Mouse (Mus musculus) forebrain, embryonic 10.5 days (tissue): ENCODE data around the gene Casq2. TPM values are rescaled to one million over a fixed set of nuclear protein-coding genes. Genes with fewer than 3 reads are reported as not detected.
A peak's percentile ranks its signal among the peaks of the same experiment; 100 is the strongest.

ENCODE experiments used
- DNase-seq: peaks from one replicate; pipeline ENCODE4 v3.0.0-alpha.2; 2017; ENCODE audit warnings: low spot score; ENCODE audit errors: extremely low spot score
- H3K27ac ChIP-seq: fragments of 300-500 bp; sonication (generic); 2 replicates; pipeline ENCODE4 v1.5.1; 2016; ENCODE audit warnings: mild to moderate bottlenecking
- H3K27me3 ChIP-seq: fragments of 300-500 bp; sonication (generic); 2 replicates; pipeline ENCODE4 v1.6.1; 2016; ENCODE audit warnings: mild to moderate bottlenecking; ENCODE audit not compliant: poor library complexity, severe bottlenecking
- H3K36me3 ChIP-seq: fragments of 300-500 bp; sonication (generic); replicated peaks from 2 replicates; pipeline ENCODE4 v1.6.1; 2016; ENCODE audit warnings: mild to moderate bottlenecking, moderate library complexity
- H3K4me1 ChIP-seq: fragments of 300-500 bp; sonication (generic); 2 replicates; pipeline ENCODE4 v1.6.1; 2016
- H3K4me3 ChIP-seq: fragments of 300-500 bp; sonication (generic); 2 replicates; pipeline ENCODE4 v1.5.1; 2016; ENCODE audit warnings: mild to moderate bottlenecking, moderate library complexity
- H3K9me3 ChIP-seq: fragments of 300-500 bp; sonication (generic); 2 replicates; pipeline ENCODE4 v1.6.1; 2016; ENCODE audit warnings: mild to moderate bottlenecking, moderate library complexity
- WGBS: fragments of 180-500 bp; shearing (Covaris S2); methylation state at CpG from one replicate; pipeline ENCODE4 v1.1.7; 2016; 5-methylcytosine and 5-hydroxymethylcytosine counted together
- polyA plus RNA-seq: library from polyadenylated mRNA; unstranded; fragments of >200 nt; fragmentation: Nextera tagmentation; extraction: Ambion mirVana; gene quantifications from 2 replicates; pipeline ENCODE4 v1.2.1, GENCODE M21; 2016

Casq2 gene
- polyA plus RNA-seq, 1 experiment from 2014 or later = not detected

DNA sequence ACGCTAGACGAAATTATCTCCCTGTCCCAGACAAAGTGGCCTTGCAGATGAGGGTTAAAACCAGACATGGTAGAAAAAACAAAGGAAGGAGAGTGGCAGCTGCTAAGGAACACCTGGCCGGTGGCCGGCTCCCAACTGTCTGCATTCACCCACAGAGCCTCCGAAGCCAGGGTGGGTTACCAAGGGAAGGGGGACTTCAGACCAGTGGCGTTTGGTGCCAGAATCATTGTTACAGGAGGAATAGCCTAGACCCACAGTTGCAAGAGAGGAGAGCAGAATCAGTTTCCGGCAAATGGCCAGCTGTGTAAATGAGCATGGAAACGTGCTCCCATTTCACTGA lies 23.6 kb upstream of the Casq2 start:
- 54% methylated on average over 8 of the region's 8 CpGs for WGBS
- peak overlapping the region; percentile 48 for H3K27ac ChIP-seq
- H3K36me3 ChIP-seq = no peaks in the 10 kb centered on the region
- H3K4me3 ChIP-seq = no peak overlapping the region
- no peaks in the 10 kb centered on the region for H3K9me3 ChIP-seq
- no peak for DNase-seq
- H3K27me3 ChIP-seq = peaks cover 12% of the 10 kb centered on the region; the same call in 1 of the 2 replicates
- peaks cover 13% of the 10 kb centered on the region for H3K4me1 ChIP-seq

DNA sequence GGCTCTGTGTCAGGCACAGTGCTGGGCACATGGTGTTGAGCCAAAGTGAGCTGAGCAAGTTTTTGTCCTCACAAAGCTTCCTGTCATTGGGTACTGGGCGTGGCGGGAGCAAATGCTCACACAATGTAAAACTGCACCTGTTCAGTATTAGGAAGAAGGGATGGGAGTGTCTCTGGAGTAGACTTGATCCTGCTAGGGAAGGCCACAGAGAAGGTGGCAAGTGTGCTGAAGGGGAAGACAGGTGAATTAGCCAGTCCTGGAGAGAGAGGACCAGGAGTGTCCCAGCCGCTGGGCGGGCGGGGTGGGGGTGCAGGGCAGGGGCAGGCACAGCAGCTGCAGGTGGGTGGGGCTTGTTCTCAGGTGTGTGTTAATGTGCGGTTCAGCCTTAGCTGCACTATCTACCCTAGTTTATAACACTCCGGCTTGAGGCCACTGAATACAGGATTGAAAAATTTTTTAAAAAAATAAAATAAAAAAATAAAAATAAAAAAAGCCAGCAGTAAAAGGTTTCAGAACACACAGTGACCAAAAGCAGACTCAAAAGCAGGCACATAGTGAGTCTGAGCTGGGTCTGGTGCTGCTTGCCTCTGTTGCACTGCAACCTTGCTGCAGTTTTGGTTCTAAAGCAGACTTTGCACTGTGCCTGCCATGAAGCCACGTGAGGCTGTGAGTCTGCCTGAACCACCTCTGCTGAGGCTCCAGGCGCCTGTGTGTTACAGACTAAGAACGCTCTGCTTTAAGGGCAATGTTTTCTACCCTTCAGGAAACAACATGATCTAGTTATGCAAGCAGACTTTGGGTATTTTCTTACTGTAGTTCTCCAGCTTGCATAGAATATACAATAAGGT lies 22.7 kb upstream of the Casq2 start:
- H3K27ac ChIP-seq = peak overlapping the region; percentile 48
- H3K27me3 ChIP-seq = peaks cover 6% of the 10 kb centered on the region; the same call in 1 of the 2 replicates

DNA sequence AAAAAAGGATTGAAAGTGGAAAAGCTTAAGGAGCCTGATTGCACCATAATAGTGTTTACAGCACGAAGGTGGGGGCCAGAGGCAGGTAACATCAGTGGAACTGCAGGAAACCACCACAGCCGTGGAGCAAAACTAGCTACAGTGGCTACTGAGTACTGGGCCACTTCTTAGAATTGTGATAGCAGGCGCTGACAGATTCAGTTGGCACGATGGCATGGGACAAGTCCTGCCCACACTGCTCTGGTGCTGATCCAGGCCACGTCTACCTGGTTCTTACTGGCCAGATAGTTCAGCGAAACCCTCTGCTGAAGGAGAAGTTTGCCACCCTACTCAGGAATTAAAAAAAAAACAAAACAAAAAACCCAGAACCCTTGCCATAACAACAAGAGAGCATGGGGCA lies 21.6 kb upstream of the Casq2 start:
- peaks cover 12% of the 10 kb centered on the region for H3K4me1 ChIP-seq
- no peak overlapping the region for H3K27ac ChIP-seq
- DNase-seq = no peak
- H3K36me3 ChIP-seq = no peaks in the 10 kb centered on the region
- H3K27me3 ChIP-seq = 0 out of 2 replicates have a peak, but pooled peaks cover 6% of the 10 kb centered on the region
- WGBS = 83% methylated on average over 6 of the region's 6 CpGs
- no peak overlapping the region for H3K4me3 ChIP-seq
- no peaks in the 10 kb centered on the region for H3K9me3 ChIP-seq

More for the DNA sequence above, 22.7 kb upstream of the Casq2 start:
- Histone ChIP-seq H3K36me3 (no peaks in the 10 kb centered on the region), H3K9me3 (no peaks in the 10 kb centered on the region), H3K4me1 (peaks cover 12% of the 10 kb centered on the region), H3K4me3 (no peak overlapping the region)
- DNase-seq = no peak
- WGBS = 76% methylated on average over 10 of the region's 10 CpGs

DNA sequence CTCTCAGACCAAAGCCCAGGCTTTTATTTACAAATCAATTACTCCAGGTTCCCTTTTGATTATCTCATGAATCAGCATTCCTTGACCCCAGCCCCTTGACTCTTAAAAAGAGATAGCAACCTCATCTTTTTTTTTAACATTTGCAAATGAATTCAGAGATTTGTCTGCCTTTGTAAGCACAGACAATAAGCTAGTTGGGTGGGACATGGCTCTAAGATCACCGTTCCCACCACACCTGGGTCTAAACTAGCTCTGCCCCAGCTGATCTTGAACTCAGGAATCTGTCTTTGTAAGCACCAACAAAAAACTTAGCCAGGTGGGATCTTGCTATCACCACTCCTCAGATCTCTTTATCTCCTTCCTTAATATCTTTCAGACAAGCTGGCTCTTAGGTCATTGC lies 18.9 kb upstream of the Casq2 start:
- Histone ChIP-seq H3K4me1 (peaks cover 9% of the 10 kb centered on the region), H3K27ac (no peak overlapping the region), H3K27me3 (0 out of 2 replicates have a peak, but pooled peaks cover 6% of the 10 kb centered on the region), H3K4me3 (no peak overlapping the region), H3K9me3 (no peaks in the 10 kb centered on the region), H3K36me3 (no peaks in the 10 kb centered on the region)
- no peak for DNase-seq
- 56% methylated on average over 1 of the region's 1 CpGs for WGBS

DNA sequence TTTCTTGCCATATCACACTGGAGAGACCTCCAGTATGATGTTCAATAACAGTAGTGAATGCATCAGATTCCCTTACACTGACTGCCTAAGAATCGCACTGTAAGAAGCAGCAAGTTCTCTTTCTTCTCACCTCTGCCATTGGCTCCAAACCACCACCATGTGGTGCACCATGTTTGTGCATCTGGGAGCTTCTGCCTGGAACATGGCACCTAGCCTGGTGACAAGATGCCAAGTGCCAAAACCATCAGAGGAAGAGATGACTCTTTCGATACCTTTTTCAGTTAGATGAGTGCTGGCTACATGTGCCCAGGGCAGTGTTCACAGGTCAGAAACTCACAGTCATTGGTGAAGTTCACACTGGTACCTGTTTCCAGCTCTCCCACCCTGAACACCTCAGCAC lies 18.4 kb upstream of the Casq2 start:
- Histone ChIP-seq H3K36me3 (no peaks in the 10 kb centered on the region), H3K4me1 (peaks cover 5% of the 10 kb centered on the region; the same call in 1 of the 2 replicates), H3K4me3 (no peak overlapping the region), H3K9me3 (no peaks in the 10 kb centered on the region), H3K27ac (no peak overlapping the region), H3K27me3 (0 out of 2 replicates have a peak, but pooled peaks cover 6% of the 10 kb centered on the region)
- 93% methylated on average over 2 of the region's 2 CpGs for WGBS
- no peak for DNase-seq

DNA sequence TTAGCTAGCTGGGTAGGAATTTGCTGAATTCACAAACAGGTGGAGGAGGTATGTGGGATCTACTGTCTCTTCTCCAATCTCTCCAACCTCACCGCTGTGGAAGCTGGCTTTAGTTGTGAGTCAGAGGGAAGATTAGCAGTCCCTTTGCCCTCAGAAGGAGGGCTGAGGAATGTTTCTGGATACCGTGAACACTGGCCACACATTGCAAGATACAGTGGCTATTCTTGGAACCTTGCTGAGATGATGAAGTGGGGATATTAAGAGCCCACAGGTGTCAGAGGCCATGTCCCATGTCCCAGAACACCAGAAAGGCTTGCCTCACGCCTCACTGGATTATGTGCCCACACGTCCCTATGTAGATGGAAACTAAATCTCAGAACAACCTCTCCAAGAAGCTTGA lies 17.0 kb upstream of the Casq2 start:
- Histone ChIP-seq H3K9me3 (no peaks in the 10 kb centered on the region), H3K27ac (no peak overlapping the region), H3K4me1 (no peaks in the 10 kb centered on the region), H3K36me3 (no peaks in the 10 kb centered on the region), H3K4me3 (no peak overlapping the region), H3K27me3 (no peaks in the 10 kb centered on the region)
- WGBS = 88% methylated on average over 4 of the region's 4 CpGs
- DNase-seq = no peak

DNA sequence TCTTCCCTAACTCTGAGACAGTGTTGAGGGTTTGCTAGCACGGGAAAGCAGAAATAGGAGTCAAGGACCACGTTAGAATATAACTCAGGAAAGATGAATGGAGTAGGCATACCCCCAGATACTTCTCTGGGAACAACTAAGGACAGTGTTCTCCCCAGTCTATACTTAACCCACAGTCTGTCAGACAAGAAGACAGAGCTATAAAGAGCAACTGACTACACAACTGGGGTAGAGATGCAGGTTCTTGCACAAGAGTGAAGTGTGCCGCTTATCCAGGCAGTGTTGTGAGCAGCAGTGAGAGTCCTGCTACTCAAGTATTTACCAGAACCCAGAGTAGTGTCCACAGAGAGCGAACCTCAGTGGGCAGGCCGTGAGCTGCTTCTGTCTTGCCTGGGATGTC lies 16.5 kb upstream of the Casq2 start:
- Histone ChIP-seq H3K27ac (no peak overlapping the region), H3K27me3 (no peaks in the 10 kb centered on the region), H3K4me1 (no peaks in the 10 kb centered on the region), H3K4me3 (no peak overlapping the region), H3K9me3 (no peaks in the 10 kb centered on the region), H3K36me3 (no peaks in the 10 kb centered on the region)
- DNase-seq = no peak
- 93% methylated on average over 5 of the region's 5 CpGs for WGBS

DNA sequence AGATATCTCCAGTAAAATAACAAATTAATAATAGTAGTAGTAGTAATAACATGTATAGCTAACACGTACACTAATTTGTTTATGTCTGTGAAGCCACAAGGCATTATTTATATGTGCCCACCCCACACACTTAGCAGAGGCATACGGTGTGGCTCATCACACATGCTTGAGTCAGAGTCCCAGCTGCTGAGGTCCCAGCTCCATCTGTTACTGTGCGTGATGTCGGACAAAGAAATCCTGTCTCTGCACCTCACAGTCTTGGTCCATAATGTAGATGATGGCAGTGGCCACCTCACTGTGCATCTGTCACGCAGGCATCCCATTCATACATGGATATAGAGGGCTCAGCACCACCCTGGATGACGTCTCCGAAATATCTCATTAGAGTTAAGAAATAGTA lies 15.9 kb upstream of the Casq2 start:
- Histone ChIP-seq H3K4me1 (no peaks in the 10 kb centered on the region), H3K36me3 (no peaks in the 10 kb centered on the region), H3K27me3 (no peaks in the 10 kb centered on the region), H3K9me3 (no peaks in the 10 kb centered on the region), H3K4me3 (no peak overlapping the region), H3K27ac (no peak overlapping the region)
- DNase-seq = no peak
- 93% methylated on average over 7 of the region's 7 CpGs for WGBS

DNA sequence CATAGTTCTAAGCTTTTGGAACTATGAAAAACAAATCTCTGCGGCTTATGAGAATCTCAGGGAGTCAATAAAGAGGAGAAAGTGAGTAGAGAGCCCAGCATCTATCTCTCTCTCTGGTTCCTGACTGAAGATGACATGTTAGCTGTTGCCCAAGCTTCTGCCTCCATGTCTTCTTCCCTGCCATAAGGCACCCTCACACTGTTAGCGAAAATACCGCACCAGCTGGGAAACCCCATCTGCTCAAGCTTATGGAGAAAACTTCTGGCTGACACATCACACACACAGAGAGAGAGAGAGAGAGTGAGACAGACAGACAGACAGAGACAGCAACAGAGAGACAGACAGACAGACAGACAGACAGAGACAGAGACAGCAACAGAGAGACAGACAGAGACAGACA lies 15.2 kb upstream of the Casq2 start:
- Histone ChIP-seq H3K4me3 (no peak overlapping the region), H3K4me1 (no peaks in the 10 kb centered on the region), H3K27me3 (no peaks in the 10 kb centered on the region), H3K9me3 (no peaks in the 10 kb centered on the region), H3K36me3 (no peaks in the 10 kb centered on the region), H3K27ac (no peak overlapping the region)
- WGBS = 95% methylated on average over 3 of the region's 3 CpGs
- no peak for DNase-seq

DNA sequence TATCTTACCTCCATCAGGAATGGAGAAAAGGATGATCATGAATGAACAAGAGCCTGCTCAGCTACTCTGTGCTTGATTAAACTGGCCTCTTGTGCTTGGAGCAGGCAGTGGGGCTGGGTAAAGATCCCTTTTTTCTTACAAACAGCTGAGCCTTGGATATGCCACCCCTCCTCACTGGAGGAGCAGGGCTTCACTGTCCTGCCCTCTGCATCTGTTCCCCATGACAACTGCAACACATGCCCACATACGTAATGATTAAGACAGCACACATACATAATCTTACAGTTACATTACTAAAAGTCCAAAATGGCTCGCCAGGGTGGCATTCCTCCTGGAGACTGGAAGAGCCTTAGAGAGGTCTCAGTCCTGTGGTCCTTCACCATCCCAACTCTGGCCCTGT lies 6.8 kb upstream of the Casq2 start:
- DNase-seq = no peak
- Histone ChIP-seq H3K36me3 (no peaks in the 10 kb centered on the region), H3K9me3 (no peaks in the 10 kb centered on the region), H3K27ac (no peak overlapping the region), H3K4me3 (no peak overlapping the region), H3K4me1 (peaks cover 17% of the 10 kb centered on the region), H3K27me3 (peaks cover 25% of the 10 kb centered on the region)
- WGBS = 93% methylated on average over 2 of the region's 2 CpGs

DNA sequence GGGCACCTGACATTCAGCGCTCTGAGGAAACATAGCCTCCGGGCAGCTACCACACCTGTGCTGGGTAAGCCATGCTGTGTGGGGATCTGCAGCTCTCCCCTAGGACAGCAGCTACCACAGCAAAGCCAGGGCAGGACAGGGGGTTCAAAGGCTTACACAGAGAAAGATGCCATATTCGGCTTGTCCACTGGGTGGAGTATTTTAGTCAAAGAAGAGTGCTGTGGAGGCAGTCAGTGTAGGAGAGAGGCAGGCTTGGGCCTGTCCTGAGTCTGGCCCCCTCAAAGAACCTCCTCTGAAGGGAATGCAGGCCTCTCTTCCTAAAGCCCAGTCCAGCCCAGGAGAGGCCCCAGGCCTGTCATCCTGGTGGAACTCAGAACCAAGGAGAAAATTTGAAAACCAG lies 4.4 kb upstream of the Casq2 start:
- WGBS = 17% methylated on average over 3 of the region's 3 CpGs
- no peak overlapping the region for H3K4me3 ChIP-seq
- no peaks in the 10 kb centered on the region for H3K9me3 ChIP-seq
- H3K36me3 ChIP-seq = no peaks in the 10 kb centered on the region
- peak; percentile 69 for DNase-seq
- H3K4me1 ChIP-seq = peaks cover 31% of the 10 kb centered on the region
- H3K27ac ChIP-seq = peak overlapping the region; percentile 48; the same call in 1 of the 2 replicates
- peaks cover 50% of the 10 kb centered on the region for H3K27me3 ChIP-seq

DNA sequence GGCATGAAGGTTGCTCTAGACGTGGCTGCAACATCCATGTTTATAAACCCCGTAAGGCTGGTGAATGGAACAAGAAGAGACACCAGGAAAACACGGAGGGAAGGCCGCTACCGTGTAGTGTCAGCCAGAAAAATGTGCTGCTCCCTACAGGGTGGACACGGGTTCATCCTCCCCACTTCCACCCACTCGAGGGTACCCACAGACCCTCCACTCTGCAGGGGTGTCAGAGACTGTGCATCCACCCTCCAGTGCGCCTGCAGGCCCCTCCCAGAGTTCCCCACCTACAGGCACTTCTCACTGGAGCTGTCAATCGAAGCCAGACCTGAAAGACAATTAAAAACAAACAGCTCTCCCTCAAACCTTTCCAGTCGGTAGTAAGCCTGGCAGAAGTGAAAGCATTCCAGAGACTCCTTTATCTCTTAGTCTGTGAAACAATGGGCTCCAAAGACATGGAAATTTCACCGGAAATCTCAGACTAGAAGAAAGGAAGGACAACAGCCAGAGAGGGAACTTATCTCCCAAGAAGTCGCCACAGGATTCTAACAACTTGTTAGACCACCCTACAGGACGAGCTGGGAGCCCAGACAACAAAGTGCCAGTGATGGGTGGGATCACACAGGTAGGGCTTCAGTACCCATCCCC lies 2.5 kb upstream of the Casq2 start:
- H3K4me3 ChIP-seq = no peak overlapping the region
- H3K27ac ChIP-seq = no peak overlapping the region
- peaks cover 65% of the 10 kb centered on the region for H3K27me3 ChIP-seq
- peaks cover 35% of the 10 kb centered on the region for H3K4me1 ChIP-seq
- WGBS = 16% methylated on average over 13 of the region's 13 CpGs
- no peaks in the 10 kb centered on the region for H3K9me3 ChIP-seq
- no peak for DNase-seq
- no peaks in the 10 kb centered on the region for H3K36me3 ChIP-seq

DNA sequence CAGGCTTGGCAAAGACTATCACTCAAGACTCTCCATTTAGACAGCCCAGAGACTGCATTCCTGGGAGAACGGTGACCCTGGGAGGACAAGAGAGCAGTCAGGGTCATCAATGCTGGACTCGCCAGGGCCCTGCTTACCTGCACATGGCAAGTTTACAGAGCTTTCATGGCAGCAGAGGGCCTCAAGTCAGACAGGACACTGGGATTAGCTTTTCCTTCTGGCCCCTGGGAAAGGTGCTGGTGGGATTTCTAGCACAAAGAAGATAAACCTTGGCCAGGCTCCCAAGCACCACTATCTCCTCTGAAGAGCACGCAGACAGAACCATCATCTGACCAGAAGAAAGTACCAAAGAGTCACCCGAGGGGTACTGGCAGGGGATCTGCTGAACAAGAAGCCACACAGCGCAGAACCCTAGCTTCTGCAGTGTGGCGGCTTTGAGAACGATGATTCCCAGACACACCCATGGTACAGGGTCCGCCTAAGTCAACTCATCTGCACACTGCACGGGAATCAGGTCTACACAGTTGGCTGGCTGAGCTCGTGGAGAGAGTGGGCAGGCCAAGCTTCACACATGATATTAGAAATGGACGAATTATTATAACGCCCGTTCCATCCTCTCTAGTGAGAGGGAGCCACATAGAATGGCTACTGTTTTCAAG lies 1.3 kb upstream of the Casq2 start:
- Histone ChIP-seq H3K27me3 (peaks cover 65% of the 10 kb centered on the region), H3K9me3 (no peaks in the 10 kb centered on the region), H3K36me3 (no peaks in the 10 kb centered on the region), H3K4me1 (peaks cover 35% of the 10 kb centered on the region), H3K4me3 (no peak overlapping the region), H3K27ac (no peak overlapping the region)
- no peak for DNase-seq
- 59% methylated on average over 13 of the region's 13 CpGs for WGBS
